Mouse (Mus musculus) kidney, adult 2 months (tissue): ENCODE measurements around the gene Pdcd4. TPM values are rescaled to one million over a fixed set of nuclear protein-coding genes. Genes with fewer than 3 reads are reported as not detected.

ENCODE experiments used
- DNase-seq: peaks from one replicate; pipeline ENCODE4 v3.0.0; 2021
- H3K27ac ChIP-seq: fragments of 200-500 bp; 2 replicates; pipeline ENCODE4 v1.5.1; 2012; ENCODE audit warnings: low read depth, low read length, control low read depth, inconsistent platforms; ENCODE audit not compliant: insufficient read depth
- H3K27me3 ChIP-seq: fragments of 200-500 bp; replicated peaks from 2 replicates; pipeline ENCODE4 v1.6.1; 2012; ENCODE audit warnings: mild to moderate bottlenecking, moderate library complexity, low read length, inconsistent platforms; ENCODE audit not compliant: control insufficient read depth, insufficient read depth
- H3K36me3 ChIP-seq: fragments of 200-500 bp; 2 replicates; pipeline ENCODE4 v1.6.1; 2012; ENCODE audit warnings: mild to moderate bottlenecking, moderate library complexity, low read length, inconsistent platforms; ENCODE audit not compliant: control insufficient read depth, insufficient read depth
- H3K4me1 ChIP-seq: fragments of 200-500 bp; 2 replicates; pipeline ENCODE4 v1.6.1; 2011; ENCODE audit warnings: low read length; ENCODE audit not compliant: control insufficient read depth, insufficient read depth
- H3K4me3 ChIP-seq: fragments of 200-500 bp; 2 replicates; pipeline ENCODE4 v1.5.1; 2011; ENCODE audit warnings: mild to moderate bottlenecking, low read depth, low read length, control low read depth; ENCODE audit not compliant: insufficient read depth
- CTCF ChIP-seq: fragments of 200-500 bp; conservative IDR thresholded peaks from 2 replicates; pipeline ENCODE4 v1.5.1; 2011; ENCODE audit warnings: low read depth, mild to moderate bottlenecking, control low read depth, low read length, moderate library complexity, mixed read lengths; ENCODE audit not compliant: insufficient read depth, insufficient read length
- POLR2A ChIP-seq: fragments of 200-500 bp; IDR thresholded peaks from one replicate; pipeline ENCODE4 v1.6.1; 2011; ENCODE audit warnings: low read depth, low read length, control low read depth
- WGBS: fragments of 180-500 bp; shearing (Covaris S2); methylation state at CpG from one replicate; pipeline ENCODE4 v1.1.7; 2018; 5-methylcytosine and 5-hydroxymethylcytosine counted together
- polyA plus RNA-seq: library from polyadenylated mRNA; depleted of rRNA; stranded (reverse); fragments of >200 nt; gene quantifications from 2 replicates; pipeline ENCODE4 v1.2.3, GENCODE M21; 2012; rRNA removed

The Pdcd4 gene
- polyA plus RNA-seq: 6.4 and 10.3 TPM in 2 replicates

GRCm38 (mm10) chr19:53892061-53892460, at the start of gene Pdcd4:
Pdcd4 (plus strand) TSS chr19:53892231.
- no peaks in the 10 kb centered on the region for H3K27me3 ChIP-seq
- DNase-seq: no peak
- H3K4me1 ChIP-seq: no peaks in the 10 kb centered on the region
- H3K27ac ChIP-seq: no peak within 1 kb of the TSS
- no peak for TF ChIP-seq CTCF
- no peak for TF ChIP-seq POLR2A
- H3K4me3 ChIP-seq: no peak within 1 kb of the TSS
- H3K36me3 ChIP-seq: no peaks in the 10 kb centered on the region
- WGBS: 49% methylated on average over 3 of the region's 3 CpGs

GRCm38 (mm10) chr19:53843972-53844371, 48.1 kb upstream of the Pdcd4 start:
- no peaks in the 10 kb centered on the region for H3K36me3 ChIP-seq
- no peak for DNase-seq
- no peaks in the 10 kb centered on the region for H3K27me3 ChIP-seq
- no peak for TF ChIP-seq CTCF
- TF ChIP-seq POLR2A: no peak
- no peak overlapping the region for H3K27ac ChIP-seq
- no peaks in the 10 kb centered on the region for H3K4me1 ChIP-seq
- WGBS: 92% methylated on average over 8 of the region's 8 CpGs
- no peak overlapping the region for H3K4me3 ChIP-seq

- WGBS: 83% methylated on average over 10 of the region's 10 CpGs
- no peak for TF ChIP-seq POLR2A
- TF ChIP-seq CTCF: no peak
- Histone ChIP-seq H3K4me1 (peaks cover 23% of the 10 kb centered on the region), H3K27ac (no peak overlapping the region), H3K4me3 (no peak overlapping the region), H3K36me3 (no peaks in the 10 kb centered on the region), H3K27me3 (no peaks in the 10 kb centered on the region)
- DNase-seq: no peak
Observed at GRCm38 (mm10) chr19:53848272-53848995, 43.6 kb upstream of the Pdcd4 start.

DNA sequence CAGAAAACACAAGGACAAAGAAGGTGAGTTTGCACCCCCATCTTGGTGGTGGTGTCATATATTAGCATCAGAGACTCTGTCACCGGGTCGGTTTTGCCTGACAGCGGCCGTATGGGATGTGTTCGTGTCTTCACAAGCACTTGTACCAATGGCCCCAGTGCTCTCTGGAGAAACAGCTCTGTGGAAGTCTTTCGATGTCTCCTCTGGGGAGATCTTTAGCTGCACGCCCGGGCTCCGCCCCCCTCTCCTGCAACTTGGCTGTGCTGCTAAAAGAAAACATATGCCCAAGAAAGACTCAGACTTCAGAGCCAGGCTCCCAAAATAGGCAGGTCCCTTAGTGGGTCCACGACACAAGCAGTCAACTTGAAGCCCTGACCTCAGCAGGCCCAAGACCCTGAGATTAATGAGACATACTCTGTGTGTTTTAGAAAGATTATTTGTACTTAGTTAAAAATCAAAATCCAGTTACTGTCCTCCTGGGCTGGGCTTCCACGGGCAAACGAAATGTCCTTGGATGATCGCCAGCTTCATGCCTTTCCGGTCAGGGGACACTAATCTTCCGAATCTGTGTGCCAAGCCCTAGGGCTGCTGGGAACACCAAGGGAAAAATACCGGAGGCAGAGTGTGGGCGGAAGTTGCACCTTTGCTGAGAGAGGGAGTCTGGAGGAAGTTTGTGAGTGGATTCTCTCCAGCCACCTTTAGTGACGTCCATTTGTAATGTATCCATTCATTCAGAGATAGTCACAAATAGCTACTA, 41.7 kb upstream of the Pdcd4 start:
- WGBS: 21% methylated on average over 18 of the region's 18 CpGs
- no peak overlapping the region for H3K4me3 ChIP-seq
- peak; percentile 93 for DNase-seq

GRCm38 (mm10) chr19:53851352-53851751, 40.7 kb upstream of the Pdcd4 start:
- TF ChIP-seq POLR2A: no peak
- no peak for TF ChIP-seq CTCF
- Histone ChIP-seq H3K4me3 (no peak overlapping the region), H3K4me1 (peaks cover 27% of the 10 kb centered on the region), H3K27me3 (no peaks in the 10 kb centered on the region), H3K36me3 (no peaks in the 10 kb centered on the region), H3K27ac (peak overlapping the region; percentile 40)
- 85% methylated on average over 13 of the region's 13 CpGs for WGBS
- no peak for DNase-seq

More for the DNA sequence above, 41.7 kb upstream of the Pdcd4 start:
- Histone ChIP-seq H3K36me3 (no peaks in the 10 kb centered on the region), H3K27me3 (no peaks in the 10 kb centered on the region), H3K27ac (peak overlapping the region; percentile 89), H3K4me1 (peaks cover 27% of the 10 kb centered on the region)
- TF ChIP-seq POLR2A: no peak
- no peak for TF ChIP-seq CTCF

DNA sequence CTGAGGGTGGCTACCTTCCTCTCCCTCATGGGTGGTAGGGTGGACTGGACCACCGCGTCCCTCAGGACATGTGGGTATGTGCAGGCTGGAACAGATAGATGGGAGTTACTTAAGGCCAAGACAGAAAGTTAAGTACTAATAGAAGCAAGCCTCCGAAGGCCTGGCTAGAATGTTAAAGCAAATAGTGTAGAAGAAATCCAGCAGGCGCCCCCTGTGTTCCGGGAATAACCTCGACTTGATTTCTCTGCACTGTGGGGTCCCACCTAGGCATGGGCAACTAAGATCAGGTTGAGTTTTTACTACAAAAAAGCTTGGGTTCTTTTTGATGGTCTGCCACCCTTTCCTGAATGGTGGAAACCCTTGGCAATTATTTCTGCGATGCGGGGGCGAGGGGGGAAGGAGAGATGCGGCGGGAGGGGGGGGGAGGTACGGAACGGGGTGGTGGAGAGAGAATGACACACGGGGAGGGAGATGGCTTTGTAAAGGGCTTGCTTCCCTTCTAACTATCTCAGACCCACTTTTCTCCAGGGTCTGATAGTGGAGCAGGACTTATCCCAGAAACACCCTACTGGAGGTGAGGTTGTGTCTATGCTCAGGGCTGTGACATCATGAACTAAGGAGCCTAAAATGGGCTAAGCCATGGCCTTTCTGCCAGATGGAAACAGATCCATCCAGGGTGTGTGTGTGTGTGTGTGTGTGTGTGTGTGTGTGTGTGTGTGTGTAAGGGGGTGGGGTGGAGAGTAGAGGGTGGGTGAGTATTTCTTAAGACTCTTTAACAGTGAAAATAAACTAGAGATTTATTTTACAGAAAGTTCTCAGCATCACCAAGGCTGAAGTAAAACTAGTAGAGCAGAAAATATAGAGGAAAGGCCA, 40.0 kb upstream of the Pdcd4 start:
- TF ChIP-seq POLR2A (no peak), CTCF (no peak)

More for the DNA sequence above, 40.0 kb upstream of the Pdcd4 start:
- no peak for DNase-seq
- H3K4me3 ChIP-seq: no peak overlapping the region
- H3K36me3 ChIP-seq: no peaks in the 10 kb centered on the region
- H3K27me3 ChIP-seq: no peaks in the 10 kb centered on the region
- peaks cover 27% of the 10 kb centered on the region for H3K4me1 ChIP-seq
- 68% methylated on average over 14 of the region's 14 CpGs for WGBS
- H3K27ac ChIP-seq: peak overlapping the region; percentile 92
